Mouse (Mus musculus) kidney, adult 2 months (tissue): ENCODE measurements around the gene Nacad.

Experiments used
- CTCF ChIP-seq: fragments of 200-500 bp; conservative IDR thresholded peaks from 2 replicates; pipeline ENCODE4 v1.5.1; 2011; ENCODE audit warnings: low read depth, mild to moderate bottlenecking, control low read depth, low read length, moderate library complexity, mixed read lengths; ENCODE audit not compliant: insufficient read depth, insufficient read length
- POLR2A ChIP-seq: fragments of 200-500 bp; IDR thresholded peaks from one replicate; pipeline ENCODE4 v1.6.1; 2011; ENCODE audit warnings: low read depth, low read length, control low read depth

DNA sequence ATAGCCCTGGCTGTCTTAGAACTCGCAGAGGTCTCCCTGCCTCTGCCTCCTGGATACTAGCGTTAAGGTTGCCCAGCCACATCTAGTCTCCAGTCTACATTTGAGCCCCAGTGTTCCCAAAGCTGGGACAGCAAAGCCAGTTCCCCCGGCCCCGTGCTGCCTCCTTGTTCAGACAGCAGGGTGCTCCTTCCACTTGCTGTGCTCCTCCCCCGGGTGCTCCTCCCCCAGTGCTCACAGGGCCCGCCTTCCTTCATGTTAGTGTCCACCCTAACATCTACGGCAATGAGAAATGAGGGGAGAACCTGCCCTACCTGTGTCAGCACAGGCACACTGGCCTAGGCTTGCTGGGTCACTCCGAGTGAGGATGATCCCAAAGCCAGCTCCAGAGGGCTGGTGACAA, 20.1 kb downstream of the Nacad start:
- TF ChIP-seq CTCF (no peak), POLR2A (no peak)
